Mouse (Mus musculus) kidney, embryonic 15.5 days (tissue): ENCODE results near the gene Mmp14. TPM values are rescaled to one million over a fixed set of nuclear protein-coding genes. Genes with fewer than 3 reads are reported as not detected.

ENCODE experiments used
- ATAC-seq: fragments of 200-750 bp; cut with Nextera tagmentation; replicated peaks from 2 replicates; pipeline ENCODE4 v1.8.0; 2017; ENCODE audit warnings: moderate TSS enrichment; ENCODE audit not compliant: low FRiP score
- H3K27ac ChIP-seq: fragments of 300-500 bp; sonication (generic); 2 replicates; pipeline ENCODE4 v1.5.1; 2015; ENCODE audit warnings: mild to moderate bottlenecking, inconsistent platforms
- H3K27me3 ChIP-seq: fragments of 300-500 bp; sonication (generic); 2 replicates; pipeline ENCODE4 v1.6.1; 2015; ENCODE audit warnings: inconsistent platforms
- H3K36me3 ChIP-seq: fragments of 300-500 bp; sonication (generic); 2 replicates; pipeline ENCODE4 v1.6.1; 2015; ENCODE audit warnings: inconsistent platforms
- H3K4me1 ChIP-seq: fragments of 300-500 bp; sonication (generic); 2 replicates; pipeline ENCODE4 v1.6.1; 2015; ENCODE audit warnings: inconsistent platforms
- H3K4me2 ChIP-seq: fragments of 300-500 bp; sonication (generic); 2 replicates; pipeline ENCODE4 v1.6.1; 2015; ENCODE audit warnings: moderate library complexity, mild to moderate bottlenecking, inconsistent platforms
- H3K4me3 ChIP-seq: fragments of 300-500 bp; sonication (generic); replicated peaks from 2 replicates; pipeline ENCODE4 v1.5.1; 2015; ENCODE audit warnings: mild to moderate bottlenecking, inconsistent platforms
- H3K9ac ChIP-seq: fragments of 300-500 bp; sonication (generic); 2 replicates; pipeline ENCODE4 v1.6.1; 2015; ENCODE audit warnings: mild to moderate bottlenecking, inconsistent platforms
- H3K9me3 ChIP-seq: fragments of 300-500 bp; sonication (generic); replicated peaks from 2 replicates; pipeline ENCODE4 v1.6.1; 2016; ENCODE audit warnings: inconsistent platforms
- WGBS: fragments of 180-500 bp; shearing (Covaris S2); methylation state at CpG from one replicate; pipeline ENCODE4 v1.1.7; 2015; ENCODE audit warnings: mixed read lengths; 5-methylcytosine and 5-hydroxymethylcytosine counted together
- polyA plus RNA-seq: library from polyadenylated mRNA; unstranded; fragments of >200 nt; fragmentation: Nextera tagmentation; extraction: Ambion mirVana; gene quantifications from 2 replicates; pipeline ENCODE4 v1.2.1, GENCODE M21; 2015

Mmp14 gene
- polyA plus RNA-seq, 1 experiment from 2014 or later = 168 TPM

DNA sequence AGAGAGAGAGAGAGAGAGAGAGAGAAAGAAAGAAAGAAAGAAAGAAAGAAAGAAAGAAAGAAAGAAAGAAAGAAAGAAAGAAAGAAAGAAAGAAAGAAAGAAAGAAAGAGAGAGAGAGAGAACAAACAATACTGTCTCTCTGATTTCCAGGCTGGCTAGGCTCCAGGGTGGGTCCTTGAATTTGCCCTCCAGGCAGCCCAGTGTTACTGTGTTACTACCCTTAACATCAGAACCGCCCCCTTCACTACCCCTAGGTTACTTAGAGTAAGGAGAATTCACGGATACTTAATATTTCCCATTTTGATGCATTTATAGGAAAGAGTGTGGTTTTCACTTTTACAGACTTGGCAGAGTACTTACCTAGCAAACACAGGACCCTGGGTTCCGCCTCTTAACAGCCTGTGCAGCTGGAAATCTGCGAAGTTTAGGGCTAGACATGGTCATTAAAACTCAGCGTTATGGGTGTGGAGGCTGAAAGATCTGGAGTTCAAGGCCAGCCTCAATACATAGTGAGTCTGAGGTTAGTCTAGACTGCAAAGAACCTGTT lies 15.1 kb upstream of the Mmp14 start:
- Histone ChIP-seq H3K9ac (no peak overlapping the region), H3K27me3 (0 out of 2 replicates have a peak, but pooled peaks cover 4% of the 10 kb centered on the region), H3K36me3 (no peaks in the 10 kb centered on the region), H3K4me1 (peaks cover 38% of the 10 kb centered on the region), H3K9me3 (no peaks in the 10 kb centered on the region), H3K27ac (no peak overlapping the region), H3K4me3 (no peak overlapping the region), H3K4me2 (no peak overlapping the region)
- WGBS = 63% methylated on average over 5 of the region's 5 CpGs
- no peak for ATAC-seq

DNA sequence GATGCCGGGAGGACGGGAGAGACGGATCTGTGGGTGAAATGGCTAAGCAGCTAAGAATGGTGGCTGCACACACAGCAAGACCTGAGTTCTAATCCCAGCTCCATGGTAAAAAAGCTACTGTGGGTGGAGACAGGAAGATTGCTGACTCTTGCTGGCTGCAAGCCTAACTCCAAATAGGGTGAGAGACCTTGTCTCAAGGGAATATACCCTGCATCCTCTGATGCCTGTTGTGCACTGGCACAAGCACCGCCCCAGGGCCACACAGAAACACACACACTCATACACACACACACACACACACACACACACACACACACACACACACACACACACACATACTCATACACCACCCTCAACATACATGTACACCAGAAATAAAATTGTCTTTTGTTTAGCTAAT lies 14.6 kb upstream of the Mmp14 start:
- Histone ChIP-seq H3K27ac (no peak overlapping the region), H3K27me3 (0 out of 2 replicates have a peak, but pooled peaks cover 4% of the 10 kb centered on the region), H3K36me3 (no peaks in the 10 kb centered on the region), H3K9ac (no peak overlapping the region), H3K4me3 (no peak overlapping the region), H3K4me1 (peaks cover 38% of the 10 kb centered on the region), H3K4me2 (peak overlapping the region; percentile 44), H3K9me3 (no peaks in the 10 kb centered on the region)
- 79% methylated on average over 4 of the region's 4 CpGs for WGBS
- no peak for ATAC-seq

DNA sequence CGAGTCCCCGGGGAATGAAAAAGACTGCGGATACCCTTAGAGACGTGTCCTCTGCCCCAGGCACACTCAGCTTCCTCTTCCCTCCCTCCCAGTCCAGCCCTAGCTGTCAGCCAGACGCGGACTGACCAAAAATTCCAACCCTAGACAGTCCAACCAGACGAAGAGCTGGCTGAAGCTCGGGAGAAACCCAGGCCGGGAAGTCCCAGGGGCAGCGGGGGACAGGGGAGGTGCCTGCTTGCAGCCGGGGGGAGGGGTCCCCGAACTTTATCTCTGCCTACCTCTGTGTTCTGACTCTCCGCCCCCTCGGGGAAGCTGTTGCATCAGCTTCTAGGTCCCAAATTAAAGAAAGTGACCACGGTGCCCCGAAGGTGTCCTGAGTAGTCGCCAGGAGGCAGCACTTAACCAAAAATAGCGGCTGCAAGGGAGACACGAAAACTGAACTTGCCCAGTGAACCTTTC lies 13.8 kb upstream of the Mmp14 start, which contains the start of gene Slc7a7:
TSS of gene Slc7a7 (minus strand) at position 158 of the 459 bp plus-strand sequence.
- ATAC-seq = 0 out of 2 replicates have a peak, but pooled peaks have one; percentile 26
- peak within 1 kb of the TSS; percentile 44 for H3K4me2 ChIP-seq
- peak within 1 kb of the TSS; percentile 21 for H3K4me3 ChIP-seq
- 6% methylated on average over 19 of the region's 19 CpGs for WGBS
- no peaks in the 10 kb centered on the region for H3K36me3 ChIP-seq
- 0 out of 2 replicates have a peak, but pooled peaks cover 4% of the 10 kb centered on the region for H3K27me3 ChIP-seq
- 0 out of 2 replicates have a peak within 1 kb of the TSS, but pooled peaks have one; percentile 16 for H3K9ac ChIP-seq
- H3K27ac ChIP-seq = no peak within 1 kb of the TSS
- no peaks in the 10 kb centered on the region for H3K9me3 ChIP-seq
- H3K4me1 ChIP-seq = peaks cover 38% of the 10 kb centered on the region

DNA sequence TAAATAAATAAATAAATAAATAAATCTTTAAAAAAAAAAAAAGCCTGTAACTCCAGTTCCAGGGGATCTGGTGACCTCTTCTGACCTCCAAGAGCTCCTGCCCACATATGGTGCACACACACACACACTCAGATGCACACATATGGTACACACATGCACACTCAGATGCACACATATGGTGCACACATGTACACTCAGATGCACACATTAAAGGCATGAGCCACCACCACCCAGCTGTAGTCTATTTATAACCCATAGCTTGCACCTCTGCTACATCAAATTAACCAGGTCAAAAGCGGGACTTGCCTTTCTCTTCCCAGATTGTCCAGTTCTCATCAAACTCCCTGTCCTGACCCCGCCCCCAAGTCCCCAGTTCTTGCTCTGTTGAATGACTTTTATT lies 10.4 kb upstream of the Mmp14 start:
- Histone ChIP-seq H3K9ac (no peak overlapping the region), H3K4me1 (peaks cover 15% of the 10 kb centered on the region), H3K4me2 (no peak overlapping the region), H3K36me3 (no peaks in the 10 kb centered on the region), H3K9me3 (no peaks in the 10 kb centered on the region), H3K27ac (no peak overlapping the region), H3K4me3 (no peak overlapping the region), H3K27me3 (no peaks in the 10 kb centered on the region)
- no peak for ATAC-seq
- WGBS = 74% methylated on average over 2 of the region's 2 CpGs

DNA sequence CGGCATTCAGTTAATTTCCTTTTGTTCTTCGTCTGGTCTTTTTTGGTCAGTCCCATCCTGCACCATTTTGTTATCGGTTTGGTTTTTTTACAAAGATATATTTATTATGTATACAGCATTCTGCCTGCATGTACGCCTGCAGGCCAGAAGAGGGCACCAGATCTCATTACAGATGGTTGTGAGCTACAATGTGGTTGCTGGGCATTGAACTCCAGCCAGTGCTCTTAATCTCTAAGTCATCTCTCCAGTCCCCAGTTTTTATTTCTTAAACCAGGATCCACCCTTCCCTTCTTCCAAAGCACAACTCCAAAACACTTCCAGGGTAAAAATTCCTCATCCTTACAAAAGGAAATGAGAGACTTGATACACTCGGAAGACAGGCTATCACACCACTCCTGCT lies 8.0 kb upstream of the Mmp14 start:
- no peak overlapping the region for H3K9ac ChIP-seq
- H3K27me3 ChIP-seq = no peaks in the 10 kb centered on the region
- no peaks in the 10 kb centered on the region for H3K9me3 ChIP-seq
- H3K4me2 ChIP-seq = no peak overlapping the region
- 64% methylated on average over 5 of the region's 5 CpGs for WGBS
- H3K36me3 ChIP-seq = peaks cover 3% of the 10 kb centered on the region
- peaks cover 16% of the 10 kb centered on the region for H3K4me1 ChIP-seq
- no peak overlapping the region for H3K27ac ChIP-seq
- ATAC-seq = no peak
- no peak overlapping the region for H3K4me3 ChIP-seq

DNA sequence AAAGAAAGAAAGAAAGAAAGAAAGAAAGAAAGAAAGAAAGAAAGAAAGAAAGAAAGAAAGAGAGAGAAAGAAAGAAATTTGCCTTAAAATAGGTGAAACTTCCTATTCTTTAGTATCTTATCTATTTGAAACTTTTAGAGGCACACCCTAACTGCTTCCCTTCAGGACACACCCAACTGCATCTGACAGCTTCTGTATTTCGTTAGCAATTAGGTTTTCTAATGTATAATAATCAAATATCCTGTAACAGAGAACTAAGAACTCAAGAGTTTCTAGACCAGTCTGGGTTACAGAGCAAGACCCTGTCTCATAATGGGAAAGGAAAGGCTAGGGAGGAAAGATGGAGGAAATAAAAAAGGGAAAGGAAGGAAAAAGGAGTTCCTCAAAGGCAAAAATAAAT lies 6.8 kb upstream of the Mmp14 start:
- no peak for ATAC-seq
- H3K9me3 ChIP-seq = no peaks in the 10 kb centered on the region
- H3K4me3 ChIP-seq = no peak overlapping the region
- no peaks in the 10 kb centered on the region for H3K27me3 ChIP-seq
- no peak overlapping the region for H3K9ac ChIP-seq
- WGBS = 80% methylated on average over 1 of the region's 1 CpGs
- H3K4me1 ChIP-seq = peaks cover 26% of the 10 kb centered on the region
- H3K27ac ChIP-seq = no peak overlapping the region
- H3K4me2 ChIP-seq = no peak overlapping the region
- H3K36me3 ChIP-seq = peaks cover 15% of the 10 kb centered on the region

DNA sequence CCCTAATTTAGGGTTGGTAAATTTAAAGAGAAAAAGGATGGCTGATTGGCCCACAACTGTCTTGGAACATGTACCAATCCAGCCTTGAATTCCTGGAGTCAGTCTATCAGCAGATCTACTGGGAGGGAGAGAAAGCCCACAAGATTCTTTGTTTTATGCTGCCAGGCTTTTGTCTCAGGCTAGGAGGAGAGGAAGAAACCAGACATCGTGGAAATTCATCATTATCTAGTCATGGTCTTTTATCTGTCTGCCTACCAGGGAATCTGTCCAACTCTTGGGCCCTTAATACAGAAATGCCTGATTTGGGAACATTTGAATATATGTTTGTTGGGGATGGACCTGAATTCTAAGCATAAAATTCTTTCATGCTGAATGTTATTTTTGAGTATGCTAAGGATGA lies 5.9 kb upstream of the Mmp14 start:
- Histone ChIP-seq H3K4me3 (0 out of 2 replicates have a peak overlapping the region, but pooled peaks have one; percentile 98), H3K9me3 (no peaks in the 10 kb centered on the region), H3K9ac (no peak overlapping the region), H3K36me3 (peaks cover 21% of the 10 kb centered on the region), H3K27ac (no peak overlapping the region), H3K27me3 (no peaks in the 10 kb centered on the region), H3K4me1 (peaks cover 35% of the 10 kb centered on the region), H3K4me2 (peak overlapping the region; percentile 65)
- WGBS = 82% methylated on average over 1 of the region's 1 CpGs
- no peak for ATAC-seq

DNA sequence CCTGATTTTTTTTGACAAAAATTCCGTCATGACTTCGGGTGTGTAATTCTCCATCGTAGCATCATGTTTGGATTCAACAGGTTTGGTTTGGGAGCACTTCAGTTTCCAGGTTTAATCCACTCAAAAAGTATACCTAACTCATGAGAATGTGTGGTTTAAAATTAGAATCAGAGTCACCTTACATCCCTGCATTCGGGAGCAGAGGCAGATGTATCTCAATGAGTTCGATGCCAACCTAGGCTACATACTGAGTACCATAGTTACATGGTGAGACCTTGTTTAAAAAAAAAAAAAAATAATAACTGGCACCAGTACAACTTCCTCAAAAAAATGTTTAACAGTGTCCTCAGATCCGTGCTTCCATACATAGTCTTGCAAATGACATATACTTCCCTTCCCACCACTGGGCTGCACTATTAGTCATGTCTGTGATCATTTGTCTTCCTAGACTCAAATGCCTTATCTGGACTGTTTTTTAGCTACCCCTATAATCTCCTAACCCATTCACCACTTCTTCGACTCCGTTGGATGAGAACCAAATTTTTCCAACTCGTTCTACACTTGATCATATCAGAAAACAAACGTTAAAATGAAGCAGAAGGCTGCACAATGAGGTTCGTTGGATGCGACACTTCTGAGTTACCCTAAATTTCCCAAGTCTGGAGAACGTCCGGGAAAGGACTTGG lies 5.3 kb upstream of the Mmp14 start:
- peak overlapping the region; percentile 98 for H3K4me3 ChIP-seq
- H3K9me3 ChIP-seq = no peaks in the 10 kb centered on the region
- peak overlapping the region; percentile 95 for H3K27ac ChIP-seq
- peak overlapping the region; percentile 85 for H3K9ac ChIP-seq
- no peaks in the 10 kb centered on the region for H3K27me3 ChIP-seq
- H3K4me2 ChIP-seq = peak overlapping the region; percentile 65
- no peak for ATAC-seq
- H3K4me1 ChIP-seq = peaks cover 41% of the 10 kb centered on the region
- WGBS = 33% methylated on average over 14 of the region's 14 CpGs
- peaks cover 21% of the 10 kb centered on the region for H3K36me3 ChIP-seq

DNA sequence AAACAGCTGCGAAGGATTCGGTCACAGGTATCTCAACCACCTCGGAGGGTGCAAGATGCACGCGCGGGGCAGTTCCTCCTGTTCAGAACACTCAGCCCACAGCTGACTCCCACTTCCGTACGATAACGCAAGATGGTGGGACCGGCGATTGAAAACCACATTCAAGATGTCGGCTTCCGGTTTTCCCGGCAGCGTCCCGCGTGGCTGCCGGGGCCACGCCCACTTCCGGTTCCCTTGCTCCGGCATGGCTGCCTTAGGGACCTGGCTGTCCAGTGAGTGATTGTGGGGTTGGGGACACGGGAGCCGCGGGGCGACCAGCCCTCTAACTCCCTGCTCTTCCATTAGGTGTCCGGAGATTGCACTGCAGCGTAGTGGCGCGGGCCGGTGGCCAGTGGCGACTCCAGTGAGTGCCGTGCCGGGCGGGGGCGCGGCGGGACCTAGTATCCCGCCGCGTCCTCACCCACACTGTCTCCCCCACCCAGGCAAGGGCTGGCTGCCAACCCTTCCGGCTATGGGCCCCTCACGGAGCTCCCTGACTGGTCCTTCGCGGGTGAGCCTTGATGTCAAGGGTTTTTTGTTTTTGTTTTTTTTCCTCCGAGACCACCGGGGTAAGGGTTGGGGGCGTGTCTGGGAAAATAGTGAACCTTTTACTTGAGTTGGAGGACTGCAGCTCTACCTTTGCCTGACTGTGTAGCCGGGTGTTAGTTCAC lies 4.6 kb upstream of the Mmp14 start, which contains the start of gene Mrpl52:
TSS of gene Mrpl52 (plus strand) at position 221 of the 710 bp plus-strand sequence.
- Histone ChIP-seq H3K4me3 (peak within 1 kb of the TSS; percentile 98), H3K4me2 (peak within 1 kb of the TSS; percentile 65), H3K27me3 (no peaks in the 10 kb centered on the region), H3K9ac (peak within 1 kb of the TSS; percentile 85), H3K9me3 (no peaks in the 10 kb centered on the region), H3K36me3 (peaks cover 21% of the 10 kb centered on the region), H3K27ac (peak within 1 kb of the TSS; percentile 95), H3K4me1 (peaks cover 42% of the 10 kb centered on the region)
- peak; percentile 68 for ATAC-seq
- under 1% methylated on average over 48 of the region's 48 CpGs for WGBS

DNA sequence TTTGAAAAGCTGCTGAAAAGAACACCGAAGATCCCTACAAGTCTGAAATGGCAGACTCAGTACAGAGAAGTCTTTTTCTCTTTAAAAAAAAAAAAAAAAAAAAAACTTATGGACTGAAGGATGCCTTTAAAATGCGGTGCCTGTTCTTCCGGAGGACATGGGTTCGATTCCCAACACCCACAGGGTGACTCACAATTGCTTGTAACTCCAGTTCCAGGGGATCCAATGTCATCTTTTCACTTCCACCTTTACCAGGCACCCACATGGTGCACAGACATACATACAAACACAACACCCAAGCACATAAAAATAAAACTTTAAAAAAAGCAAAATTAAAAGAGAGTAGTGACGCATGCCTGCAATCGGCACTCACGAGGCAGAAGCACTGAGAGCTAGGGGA lies 3.7 kb upstream of the Mmp14 start:
- 91% methylated on average over 7 of the region's 7 CpGs for WGBS
- Histone ChIP-seq H3K9me3 (no peaks in the 10 kb centered on the region), H3K4me2 (peak overlapping the region; percentile 65), H3K27ac (peak overlapping the region; percentile 95; the same call in 1 of the 2 replicates), H3K4me3 (peak overlapping the region; percentile 98), H3K36me3 (peaks cover 21% of the 10 kb centered on the region), H3K9ac (peak overlapping the region; percentile 85; the same call in 1 of the 2 replicates), H3K4me1 (peaks cover 48% of the 10 kb centered on the region), H3K27me3 (no peaks in the 10 kb centered on the region)
- ATAC-seq = no peak

DNA sequence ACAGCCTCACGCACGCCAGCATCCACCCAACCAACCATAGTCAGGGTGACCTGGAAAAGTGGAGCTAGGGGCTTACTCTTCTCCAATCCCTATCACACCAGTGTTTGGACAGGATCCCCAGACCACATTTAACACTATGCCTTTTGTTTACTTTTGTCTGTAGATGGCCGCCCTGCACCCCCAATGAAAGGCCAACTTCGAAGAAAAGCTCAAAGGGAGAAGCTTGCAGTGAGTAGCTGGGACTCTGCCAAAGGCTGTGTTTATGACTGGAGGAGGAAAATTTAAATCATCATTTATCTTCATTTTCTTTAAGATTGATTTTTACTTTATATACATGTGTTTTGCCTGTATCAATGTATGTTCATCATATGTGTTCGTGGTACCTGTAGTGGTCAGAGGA lies 3.0 kb upstream of the Mmp14 start:
- peaks cover 21% of the 10 kb centered on the region for H3K36me3 ChIP-seq

More for the DNA sequence above, 3.0 kb upstream of the Mmp14 start:
- Histone ChIP-seq H3K9ac (no peak overlapping the region), H3K4me3 (no peak overlapping the region), H3K27me3 (no peaks in the 10 kb centered on the region), H3K27ac (no peak overlapping the region), H3K9me3 (no peaks in the 10 kb centered on the region), H3K4me2 (no peak overlapping the region), H3K4me1 (peaks cover 54% of the 10 kb centered on the region)
- ATAC-seq = no peak
- WGBS = 88% methylated on average over 5 of the region's 5 CpGs
